In the genomic region with DNA sequence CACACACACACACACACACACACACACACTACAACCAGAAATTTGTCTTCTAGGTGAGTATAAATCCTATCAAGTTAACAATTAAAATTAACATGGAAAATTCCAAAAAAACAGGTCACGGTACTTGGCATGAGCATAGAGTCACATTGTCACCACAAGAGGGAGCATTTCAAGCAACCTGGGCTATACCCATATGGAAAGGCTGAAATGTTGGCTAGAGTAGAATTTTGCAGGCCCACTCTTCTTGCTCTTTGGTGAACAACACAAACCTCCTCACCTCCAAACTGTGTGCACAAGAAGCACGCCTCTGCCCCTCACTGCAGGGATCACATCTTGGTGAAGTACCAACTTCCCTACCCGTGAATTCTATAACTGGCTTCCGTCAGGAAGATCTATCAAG, we compare ENCODE assay signal across 8 mouse cellular contexts. TPM values are rescaled to one million over a fixed set of nuclear protein-coding genes. Genes with fewer than 3 reads are reported as not detected.
DNase-seq lines count a peak whose midpoint lies in the region; ATAC-seq and TF ChIP-seq lines count a peak whose summit lies in the region.

No protein-coding gene starts in this region.

- no peaks in the 10 kb centered on the region for H3K36me3 ChIP-seq in heart, embryonic 10.5 days
- H3K36me3 ChIP-seq in lung, embryonic 14.5 days (ENCODE audit: insufficient read depth) = no peaks in the 10 kb centered on the region
- no peaks in the 10 kb centered on the region for H3K36me3 ChIP-seq in forebrain, embryonic 16.5 days (ENCODE audit: control insufficient read depth, insufficient read depth)

- H3K27ac ChIP-seq in heart, embryonic 10.5 days = no peak overlapping the region
- no peak overlapping the region for H3K27ac ChIP-seq in lung, embryonic 14.5 days (ENCODE audit: low read depth)
- H3K27ac ChIP-seq in forebrain, embryonic 16.5 days (ENCODE audit: low read length) = no peak overlapping the region

- TF ChIP-seq CTCF in lung, embryonic 14.5 days (IDR thresholded peaks at IDR 0.05; ENCODE audit: low read depth) = peak; percentile 75

- H3K4me3 ChIP-seq in heart, embryonic 10.5 days = no peak overlapping the region
- H3K4me3 ChIP-seq in lung, embryonic 14.5 days (ENCODE audit: low read depth, low read length) = no peak overlapping the region
- H3K4me3 ChIP-seq in forebrain, embryonic 16.5 days (replicated peaks; ENCODE audit: low read length) = no peak overlapping the region

- no peak overlapping the region for H3K9ac ChIP-seq in lung, embryonic 14.5 days
- no peak overlapping the region for H3K9ac ChIP-seq in forebrain, embryonic 16.5 days (replicated peaks; ENCODE audit: low read depth, low read length)

- no peak overlapping the region for H3K4me2 ChIP-seq in lung, embryonic 14.5 days
- no peak overlapping the region for H3K4me2 ChIP-seq in forebrain, embryonic 16.5 days (ENCODE audit: low read length)

- ATAC-seq in lung, embryonic 14.5 days (ENCODE audit: insufficient read depth) = no peak
- no peak for ATAC-seq in forebrain, embryonic 16.5 days

- H3K4me1 ChIP-seq in heart, embryonic 10.5 days = peaks cover 23% of the 10 kb centered on the region
- 0 out of 2 replicates have a peak, but pooled peaks cover 6% of the 10 kb centered on the region for H3K4me1 ChIP-seq in lung, embryonic 14.5 days (ENCODE audit: insufficient read depth)
- peaks cover 13% of the 10 kb centered on the region for H3K4me1 ChIP-seq in forebrain, embryonic 16.5 days (replicated peaks; ENCODE audit: control insufficient read depth, insufficient read depth, low read length)

- no peaks in the 10 kb centered on the region for H3K9me3 ChIP-seq in heart, embryonic 10.5 days
- no peaks in the 10 kb centered on the region for H3K9me3 ChIP-seq in lung, embryonic 14.5 days (ENCODE audit: low read depth, low read length)
- H3K9me3 ChIP-seq in forebrain, embryonic 16.5 days (ENCODE audit: control insufficient read depth, low read length) = no peaks in the 10 kb centered on the region

- intact Hi-C loops in heart, postnatal 10 days (cut with DNase I) = loop anchor here (2.0 kb wide), 1 partner anchor 128 kb away; no protein-coding TSS in a partner anchor

- no peaks in the 10 kb centered on the region for H3K27me3 ChIP-seq in heart, embryonic 10.5 days (ENCODE audit: insufficient read depth, poor library complexity, severe bottlenecking)
- H3K27me3 ChIP-seq in lung, embryonic 14.5 days (ENCODE audit: insufficient read depth, low read length) = no peaks in the 10 kb centered on the region
- H3K27me3 ChIP-seq in forebrain, embryonic 16.5 days (replicated peaks; ENCODE audit: control insufficient read depth, insufficient read depth, low read length) = no peaks in the 10 kb centered on the region

- peak; percentile 33 to 55 for DNase-seq in heart, postnatal 10 days
- DNase-seq in heart, embryonic 10.5 days (ENCODE audit: low spot score) = no peak
- DNase-seq in 416B (ENCODE audit: low read depth) (peak; percentile 86), NIH3T3 (ENCODE audit: low read depth) (peak; percentile 82)
- peak; percentile 35 for DNase-seq in embryo, embryonic 11.5 days (ENCODE audit: low read depth, low spot score)
- DNase-seq in lung, embryonic 14.5 days = peak; percentile 83
- no peak for DNase-seq in gastrocnemius, postnatal 25 days

- 44% methylated on average over 4 of the region's 4 CpGs for WGBS in heart, embryonic 10.5 days
- WGBS in lung, embryonic 14.5 days = 40% methylated on average over 4 of the region's 4 CpGs
- WGBS in forebrain, embryonic 16.5 days = 43% methylated on average over 4 of the region's 4 CpGs

RNA-seq across cellular contexts. Expression of gene Rrp12, which starts 2.9 kb away (rescaled TPM):
- 10 to 100 TPM; 17.7 to 20.9 TPM for total RNA-seq in heart, postnatal 10 days (2021)
- polyA plus RNA-seq in heart, embryonic 10.5 days (2016; fragmentation: Nextera tagmentation; extraction: Ambion mirVana) = 25.1 and 25.8 TPM in 2 replicates
- polyA plus RNA-seq in lung, embryonic 14.5 days (2014; fragmentation: Nextera tagmentation; extraction: Ambion mirVana) = 13.6 and 15.6 TPM in 2 replicates
- polyA plus RNA-seq in forebrain, embryonic 16.5 days (2015; fragmentation: Nextera tagmentation; extraction: Ambion mirVana) = 19.5 and 21.0 TPM in 2 replicates
- 10 to 100 TPM; 31.0 to 37.5 TPM for total RNA-seq in gastrocnemius, postnatal 25 days (2021)

RNA-seq across cellular contexts. Expression of gene Pgam1, which starts 12.9 kb away (rescaled TPM):
- 100 to 1,000 TPM; 116 to 154 TPM for total RNA-seq in heart, postnatal 10 days (2021)
- polyA plus RNA-seq in heart, embryonic 10.5 days (2016; fragmentation: Nextera tagmentation; extraction: Ambion mirVana) = 1,222 and 1,272 TPM in 2 replicates
- 662 and 692 TPM in 2 replicates for polyA plus RNA-seq in lung, embryonic 14.5 days (2014; fragmentation: Nextera tagmentation; extraction: Ambion mirVana)
- 480 and 488 TPM in 2 replicates for polyA plus RNA-seq in forebrain, embryonic 16.5 days (2015; fragmentation: Nextera tagmentation; extraction: Ambion mirVana)
- 10 to 100 TPM; 22.7 to 23.3 TPM for total RNA-seq in gastrocnemius, postnatal 25 days (2021)

RNA-seq across cellular contexts. Expression of gene Exosc1, which starts 34.4 kb away (rescaled TPM):
- total RNA-seq in heart, postnatal 10 days (2021) = 10 to 100 TPM; 13.3 to 15.8 TPM
- polyA plus RNA-seq in heart, embryonic 10.5 days (2016; fragmentation: Nextera tagmentation; extraction: Ambion mirVana) = 60.1 and 78.1 TPM in 2 replicates
- polyA plus RNA-seq in lung, embryonic 14.5 days (2014; fragmentation: Nextera tagmentation; extraction: Ambion mirVana) = 84.5 and 93.0 TPM in 2 replicates
- polyA plus RNA-seq in forebrain, embryonic 16.5 days (2015; fragmentation: Nextera tagmentation; extraction: Ambion mirVana) = 71.0 and 72.3 TPM in 2 replicates
- 10 to 100 TPM; 11.4 to 16.4 TPM for total RNA-seq in gastrocnemius, postnatal 25 days (2021)

RNA-seq across cellular contexts. Expression of gene Zdhhc16, which starts 34.4 kb away (rescaled TPM):
- 10 to 100 TPM; 27.6 to 29.4 TPM for total RNA-seq in heart, postnatal 10 days (2021)
- polyA plus RNA-seq in heart, embryonic 10.5 days (2016; fragmentation: Nextera tagmentation; extraction: Ambion mirVana) = 73.4 and 78.9 TPM in 2 replicates
- 73.4 and 80.8 TPM in 2 replicates for polyA plus RNA-seq in lung, embryonic 14.5 days (2014; fragmentation: Nextera tagmentation; extraction: Ambion mirVana)
- polyA plus RNA-seq in forebrain, embryonic 16.5 days (2015; fragmentation: Nextera tagmentation; extraction: Ambion mirVana) = 90.2 and 99.3 TPM in 2 replicates
- 10 to 100 TPM; 19.2 to 20.5 TPM for total RNA-seq in gastrocnemius, postnatal 25 days (2021)

RNA-seq across cellular contexts. Expression of gene Frat2, which starts 50.9 kb away (rescaled TPM):
- total RNA-seq in heart, postnatal 10 days (2021) = 1 to 10 TPM; 4.7 to 6.9 TPM
- 1.6 and 4.0 TPM in 2 replicates for polyA plus RNA-seq in heart, embryonic 10.5 days (2016; fragmentation: Nextera tagmentation; extraction: Ambion mirVana)
- polyA plus RNA-seq in lung, embryonic 14.5 days (2014; fragmentation: Nextera tagmentation; extraction: Ambion mirVana) = 2.4 and 2.6 TPM in 2 replicates
- 10.4 and 12.2 TPM in 2 replicates for polyA plus RNA-seq in forebrain, embryonic 16.5 days (2015; fragmentation: Nextera tagmentation; extraction: Ambion mirVana)
- total RNA-seq in gastrocnemius, postnatal 25 days (2021) = 10 to 100 TPM; 19.7 to 22.4 TPM

Comparison
In these comparisons a context has a peak if more than half of its experiments do, and no peak if none do; other contexts are left out.
1. DNase-seq: peak in heart, postnatal 10 days (2 of 2), 416B (single experiment), NIH3T3 (single experiment), embryo, embryonic 11.5 days (single experiment) and lung, embryonic 14.5 days (single experiment); none in heart, embryonic 10.5 days (single experiment) and gastrocnemius, postnatal 25 days (single experiment).